12 mouse cellular contexts compared by ENCODE assay signal in genomic region chr8:124163258-124163657, GRCm38 (mm10).
"Had no signal": no experiment of that assay in that cellular context is flagged by ENCODE, and none has a peak within 500 bp of the region (broad histone marks: within the 10 kb centered on the region; RNA-seq: fewer than 3 reads in every experiment).

No protein-coding gene starts in this region.

- DNase-seq: retina, postnatal 1 day; right cerebral cortex, adult 18-20 months; right cerebral cortex, postnatal 14 days; right cerebral cortex, postnatal 25 days; right cerebral cortex, postnatal 4 days; spleen, adult 18-20 months; thymus, adult 18-20 months; thymus, adult 2 months; thymus, postnatal 14 days; thymus, postnatal 25 days; thymus, postnatal 36 days; thymus, postnatal 4 days had no signal
